Mouse (Mus musculus): Measurements from ENCODE around the gene Acot1. TPM values are rescaled to one million over a fixed set of nuclear protein-coding genes. Genes with fewer than 3 reads are reported as not detected.

Gene Acot1
- polyA plus RNA-seq, 1 experiment: 36.4 TPM

- no peaks in the 10 kb centered on the region for H3K36me3 ChIP-seq (ENCODE audit: control insufficient read depth, insufficient read depth, low read length, poor library complexity, severe bottlenecking)
- H3K4me3 ChIP-seq (ENCODE audit: low read depth, low read length): no peak overlapping the region
- no peak for TF ChIP-seq POLR2A (IDR thresholded peaks at IDR 0.05; ENCODE audit: insufficient read depth, low read length)
- TF ChIP-seq EP300 (IDR thresholded peaks at IDR 0.05; ENCODE audit: insufficient read depth, low read depth, low read length): no peak
- no peak for TF ChIP-seq CTCF (IDR thresholded peaks at IDR 0.05; ENCODE audit: low read depth, low read length)
- no peaks in the 10 kb centered on the region for H3K9me3 ChIP-seq (replicated peaks; ENCODE audit: control insufficient read depth, insufficient read depth, low read length, poor library complexity, severe bottlenecking)
- H3K4me1 ChIP-seq (ENCODE audit: control insufficient read depth, insufficient read depth, low read length): no peaks in the 10 kb centered on the region
- H3K27ac ChIP-seq (ENCODE audit: insufficient read depth, low read length): no peak overlapping the region
- H3K9ac ChIP-seq (ENCODE audit: low read depth, poor library complexity, severe bottlenecking): no peak overlapping the region
- no peaks in the 10 kb centered on the region; the same call in 1 of the 2 replicates for H3K27me3 ChIP-seq (ENCODE audit: control insufficient read depth, insufficient read depth, low read length, poor library complexity, severe bottlenecking)
Observed at GRCm38 (mm10) chr12:84064621-84065020, 55.3 kb downstream of the Acot1 start.

- Histone ChIP-seq H3K4me3 (ENCODE audit: low read depth, low read length) (no peak overlapping the region), H3K4me1 (ENCODE audit: control insufficient read depth, insufficient read depth, low read length) (no peaks in the 10 kb centered on the region), H3K27me3 (ENCODE audit: control insufficient read depth, insufficient read depth, low read length, poor library complexity, severe bottlenecking) (peaks cover 2% of the 10 kb centered on the region; the same call in 1 of the 2 replicates), H3K27ac (ENCODE audit: insufficient read depth, low read length) (no peak overlapping the region), H3K9me3 (replicated peaks; ENCODE audit: control insufficient read depth, insufficient read depth, low read length, poor library complexity, severe bottlenecking) (no peaks in the 10 kb centered on the region), H3K36me3 (ENCODE audit: control insufficient read depth, insufficient read depth, low read length, poor library complexity, severe bottlenecking) (no peaks in the 10 kb centered on the region), H3K9ac (ENCODE audit: low read depth, poor library complexity, severe bottlenecking) (no peak overlapping the region)
- no peak for TF ChIP-seq CTCF (IDR thresholded peaks at IDR 0.05; ENCODE audit: low read depth, low read length)
- no peak for TF ChIP-seq POLR2A (IDR thresholded peaks at IDR 0.05; ENCODE audit: insufficient read depth, low read length)
- TF ChIP-seq EP300 (IDR thresholded peaks at IDR 0.05; ENCODE audit: insufficient read depth, low read depth, low read length): no peak
Observed at GRCm38 (mm10) chr12:84067752-84068151, 58.5 kb downstream of the Acot1 start.

Other genes starting within 250 kb of the Acot1 start
- gene Papln, start 245.9 kb upstream of the Acot1 start, polyA plus RNA-seq (2011; ENCODE audit: insufficient read depth, insufficient read length, low read depth, missing spikeins): 0.67 and 0.85 TPM in 2 replicates
- 43.5 and 47.3 TPM in 2 replicates for gene Numb, start 87.6 kb upstream of the Acot1 start, polyA plus RNA-seq (2011; ENCODE audit: insufficient read depth, insufficient read length, low read depth, missing spikeins)
- 13.0 and 13.7 TPM in 2 replicates for gene Riox1, start 58.9 kb upstream of the Acot1 start, polyA plus RNA-seq (2011; ENCODE audit: insufficient read depth, insufficient read length, low read depth, missing spikeins)
- not detected in 2 replicates for gene Heatr4, start 24.6 kb upstream of the Acot1 start, polyA plus RNA-seq (2011; ENCODE audit: insufficient read depth, insufficient read length, low read depth, missing spikeins)
- 6.5 and 6.7 TPM in 2 replicates for gene Acot2, start 21.6 kb upstream of the Acot1 start, polyA plus RNA-seq (2011; ENCODE audit: insufficient read depth, insufficient read length, low read depth, missing spikeins)
- 0.21 and 0.39 TPM in 2 replicates for gene Acot4, start 28.9 kb downstream of the Acot1 start, polyA plus RNA-seq (2011; ENCODE audit: insufficient read depth, insufficient read length, low read depth, missing spikeins)
- gene Gm49366, start 29.4 kb downstream of the Acot1 start, polyA plus RNA-seq (2011; ENCODE audit: insufficient read depth, insufficient read length, low read depth, missing spikeins): not detected in 2 replicates
- not detected in 2 replicates for gene Acot3, start 42.7 kb downstream of the Acot1 start, polyA plus RNA-seq (2011; ENCODE audit: insufficient read depth, insufficient read length, low read depth, missing spikeins)
- not detected in 2 replicates for gene Acot5, start 59.8 kb downstream of the Acot1 start, polyA plus RNA-seq (2011; ENCODE audit: insufficient read depth, insufficient read length, low read depth, missing spikeins)
- gene Acot6, start 91.2 kb downstream of the Acot1 start, polyA plus RNA-seq (2011; ENCODE audit: insufficient read depth, insufficient read length, low read depth, missing spikeins): 0.78 and 1.1 TPM in 2 replicates
- gene Dnal1, start 104.9 kb downstream of the Acot1 start, polyA plus RNA-seq (2011; ENCODE audit: insufficient read depth, insufficient read length, low read depth, missing spikeins): 13.3 and 15.1 TPM in 2 replicates
- gene Pnma1, start 139.0 kb downstream of the Acot1 start, polyA plus RNA-seq (2011; ENCODE audit: insufficient read depth, insufficient read length, low read depth, missing spikeins): 0.38 TPM in 1 of 2 replicates, not detected in the other
- gene Elmsan1, start 209.4 kb downstream of the Acot1 start, polyA plus RNA-seq (2011; ENCODE audit: insufficient read depth, insufficient read length, low read depth, missing spikeins): 28.3 and 30.1 TPM in 2 replicates